Mouse (Mus musculus): ENCODE measurements around the gene Trpc6.

GRCm38 (mm10) chr9:8703516-8703915 lies 159.6 kb downstream of the Trpc6 start:
- TF ChIP-seq CTCF (IDR thresholded peaks at IDR 0.05; ENCODE audit: control insufficient read depth, insufficient read depth, low read length): no peak
- TF ChIP-seq POLR2A (IDR thresholded peaks at IDR 0.05; ENCODE audit: borderline replicate concordance, control insufficient read depth, low read depth, low read length): no peak

All from bone marrow, adult 2 months (tissue).